Mouse (Mus musculus) fibroblast of lung, adult 2 months (primary cell): Measurements from ENCODE around the gene Samd4.

Source experiments
- DNase-seq: peaks from one replicate; pipeline ENCODE4 v3.0.0-alpha.2; 2011; ENCODE audit warnings: low read depth

The Samd4 gene

GRCm38 (mm10) chr14:46955574-46956043 is 73.0 kb downstream of the Samd4 start:
- no peak for DNase-seq

GRCm38 (mm10) chr14:46956121-46956520 is 73.5 kb downstream of the Samd4 start:
- no peak for DNase-seq

- no peak for DNase-seq
Measured at GRCm38 (mm10) chr14:46959166-46959721, 76.6 kb downstream of the Samd4 start.

- no peak for DNase-seq
Measured at GRCm38 (mm10) chr14:46959831-46960230, 77.2 kb downstream of the Samd4 start.

- DNase-seq = no peak
Measured at GRCm38 (mm10) chr14:46962832-46963231, 80.2 kb downstream of the Samd4 start.

- DNase-seq = no peak
Measured at GRCm38 (mm10) chr14:46964074-46964872, 81.6 kb downstream of the Samd4 start.

- DNase-seq = peak; percentile 87
Measured at GRCm38 (mm10) chr14:46966206-46966605, 83.6 kb downstream of the Samd4 start.

DNA sequence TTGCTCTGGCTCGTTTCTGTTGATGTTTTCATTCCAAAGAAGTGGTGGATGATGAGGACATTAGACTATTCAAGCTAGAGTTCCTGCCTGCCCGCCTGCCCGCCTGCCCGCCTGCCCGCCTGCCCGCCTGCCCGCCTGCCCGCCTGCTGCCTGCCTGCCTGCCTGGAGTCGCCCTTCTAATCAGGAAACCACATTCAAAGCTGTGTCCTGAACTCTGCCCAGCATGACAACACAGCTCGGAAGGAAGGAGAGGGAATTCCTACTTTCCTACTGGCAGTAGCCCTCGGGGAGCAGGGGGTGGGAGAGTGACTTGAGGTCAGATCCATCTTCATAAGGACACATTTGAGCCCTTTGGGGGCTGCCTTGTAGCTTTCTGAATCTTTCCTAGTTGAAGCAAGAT is 85.4 kb downstream of the Samd4 start:
- DNase-seq = no peak

GRCm38 (mm10) chr14:46970673-46971072 is 88.0 kb downstream of the Samd4 start:
- DNase-seq = no peak

- DNase-seq = no peak
Measured at GRCm38 (mm10) chr14:46971802-46972201, 89.1 kb downstream of the Samd4 start.

GRCm38 (mm10) chr14:46974874-46975273 is 92.2 kb downstream of the Samd4 start:
- no peak for DNase-seq

DNA sequence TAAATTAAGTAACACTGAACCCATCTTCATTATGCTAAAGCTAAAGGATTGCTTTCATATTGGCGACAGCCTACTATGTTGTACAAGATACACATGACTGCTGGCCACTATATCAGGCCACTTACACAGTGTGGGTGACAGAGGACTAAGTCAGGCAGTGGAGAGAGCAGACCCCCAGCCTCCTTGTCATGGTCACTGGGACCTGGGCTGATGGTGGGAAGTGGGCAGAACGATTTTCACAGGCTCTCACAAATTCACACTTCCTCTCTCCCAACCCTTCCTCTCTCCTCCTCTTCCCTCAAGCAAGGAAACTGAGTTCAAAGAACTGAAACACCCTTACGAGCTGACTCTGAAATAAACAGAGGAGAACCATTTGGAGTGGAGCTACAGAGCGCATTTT is 93.3 kb downstream of the Samd4 start:
- no peak for DNase-seq

- no peak for DNase-seq
Measured at GRCm38 (mm10) chr14:46976712-46977111, 94.1 kb downstream of the Samd4 start.

DNA sequence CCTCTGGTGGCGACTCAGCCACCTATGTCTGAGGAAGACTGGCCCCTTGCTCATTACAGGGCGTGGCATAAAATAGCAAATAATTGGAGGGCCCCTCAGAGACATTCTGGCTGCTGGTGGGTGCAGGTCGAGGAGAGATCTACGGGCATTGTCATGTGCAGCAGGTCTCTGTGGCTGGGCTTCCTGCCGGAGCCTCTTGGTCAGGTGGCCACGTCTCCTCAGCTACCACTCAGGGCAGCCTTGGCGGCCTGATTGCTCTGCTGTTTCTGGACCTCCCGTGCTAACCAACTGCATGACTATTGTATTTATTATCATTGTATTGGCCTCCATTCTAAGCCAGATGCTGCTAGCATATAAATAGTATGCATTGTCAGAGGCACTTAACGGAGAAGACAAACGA is 95.0 kb downstream of the Samd4 start:
- no peak for DNase-seq

GRCm38 (mm10) chr14:46979172-46979571 is 96.5 kb downstream of the Samd4 start:
- no peak for DNase-seq

GRCm38 (mm10) chr14:46980736-46981438 is 98.2 kb downstream of the Samd4 start:
- DNase-seq = no peak

DNA sequence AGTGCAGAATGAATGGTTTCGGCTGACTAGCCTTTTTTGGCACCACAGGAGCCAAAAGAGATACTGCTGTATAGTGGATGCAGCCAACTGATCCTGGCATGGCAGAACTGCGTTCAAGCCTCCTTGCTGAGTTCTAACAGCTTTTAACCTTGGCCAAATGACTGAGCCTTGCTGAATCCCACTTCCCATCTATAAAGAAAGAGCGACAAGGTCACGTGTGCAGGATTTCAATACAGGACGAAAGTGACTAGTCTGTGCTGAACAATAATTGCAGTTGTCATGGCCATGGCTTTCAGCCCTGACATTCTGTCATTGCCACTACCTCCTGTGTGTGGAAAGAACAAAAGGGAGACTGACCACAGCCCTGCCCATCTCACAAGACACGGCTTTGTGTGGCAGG is 99.5 kb downstream of the Samd4 start:
- DNase-seq = no peak

GRCm38 (mm10) chr14:46984542-46985125 is 102.0 kb downstream of the Samd4 start:
- DNase-seq = peak; percentile 61

- peak; percentile 83 for DNase-seq
Measured at GRCm38 (mm10) chr14:46989694-46990093, 107.0 kb downstream of the Samd4 start.

- DNase-seq = no peak
Measured at GRCm38 (mm10) chr14:46990450-46990849, 107.8 kb downstream of the Samd4 start.

GRCm38 (mm10) chr14:46994704-46995103 is 112.0 kb downstream of the Samd4 start:
- DNase-seq = no peak

GRCm38 (mm10) chr14:46999321-47000025 is 116.8 kb downstream of the Samd4 start:
- DNase-seq = peak; percentile 81
